Mouse (Mus musculus) frontal cortex, adult 2 months (tissue): Measurements from ENCODE around the gene Tmem9b. TPM values are rescaled to one million over a fixed set of nuclear protein-coding genes. Genes with fewer than 3 reads are reported as not detected.

Experiments used
- DNase-seq, 2 experiments: peaks; one replicate each; pipeline ENCODE4 v3.0.0; 2022; ENCODE audit warnings: low spot score in 1 of 2; ENCODE audit errors: extremely low spot score in 1 of 2
- polyA plus RNA-seq: library from polyadenylated mRNA; depleted of rRNA; stranded (reverse); fragments of >200 nt; gene quantifications from 2 replicates; pipeline ENCODE4 v1.2.3, GENCODE M21; 2012

Gene Tmem9b
- polyA plus RNA-seq, 1 experiment: 143 TPM

DNA sequence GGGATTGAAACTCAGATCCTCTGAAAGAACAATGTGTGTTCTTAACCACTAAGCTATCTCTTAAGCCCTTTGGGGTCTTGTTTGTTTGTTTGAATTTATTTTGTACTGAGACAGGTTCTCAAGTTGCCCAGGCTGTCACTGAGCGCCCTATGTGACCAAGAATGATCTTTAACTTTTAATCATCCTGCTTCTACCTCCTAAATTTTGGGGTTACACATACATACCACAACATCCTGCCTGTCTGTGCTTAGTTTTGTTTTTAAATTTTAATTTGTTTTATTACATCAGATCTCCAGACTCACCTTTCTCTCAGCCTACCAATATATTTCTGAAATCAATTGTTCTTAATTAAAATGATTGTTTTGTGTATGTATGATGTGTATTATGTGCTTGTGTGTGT, 11.6 kb downstream of the Tmem9b start:
- no peak for DNase-seq

DNA sequence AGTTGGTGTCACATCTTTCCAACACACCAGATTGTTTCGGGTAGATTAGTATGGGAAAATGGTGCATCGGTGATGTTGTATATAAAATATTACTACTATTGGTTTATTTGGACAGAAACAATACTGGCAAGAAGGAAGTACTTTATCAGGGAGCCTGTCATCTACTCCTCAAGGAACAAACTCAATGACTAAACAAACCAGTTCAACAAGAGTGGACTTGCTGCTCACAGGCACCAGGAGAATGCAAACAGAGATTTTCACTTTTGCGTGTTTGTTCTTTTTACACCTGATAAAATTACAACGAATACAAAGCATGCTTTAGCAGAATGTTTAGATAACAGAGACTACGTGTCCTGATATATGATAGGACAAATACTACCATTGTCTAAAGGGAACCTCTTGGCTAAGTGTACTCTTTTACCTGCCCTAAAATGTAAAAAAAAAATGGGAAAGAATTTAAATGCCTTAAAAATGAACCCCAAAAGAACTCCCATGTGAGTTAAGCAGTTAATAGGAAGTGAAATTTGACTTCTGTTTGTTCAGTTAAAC, 12.8 kb downstream of the Tmem9b start:
- no peak for DNase-seq

- DNase-seq: no peak
These were observed 17.9 kb downstream of the Tmem9b start for GRCm38 (mm10) chr7:109734806-109735205.

- no peak for DNase-seq
These were observed 21.0 kb downstream of the Tmem9b start, which contains the start of gene Ascl3 for GRCm38 (mm10) chr7:109731626-109732025. Ascl3 (minus strand) TSS chr7:109731726.

- DNase-seq: no peak
These were observed 29.0 kb downstream of the Tmem9b start, which contains the start of gene BC051019 for GRCm38 (mm10) chr7:109723697-109724096. BC051019 (minus strand) TSS chr7:109723850.

DNA sequence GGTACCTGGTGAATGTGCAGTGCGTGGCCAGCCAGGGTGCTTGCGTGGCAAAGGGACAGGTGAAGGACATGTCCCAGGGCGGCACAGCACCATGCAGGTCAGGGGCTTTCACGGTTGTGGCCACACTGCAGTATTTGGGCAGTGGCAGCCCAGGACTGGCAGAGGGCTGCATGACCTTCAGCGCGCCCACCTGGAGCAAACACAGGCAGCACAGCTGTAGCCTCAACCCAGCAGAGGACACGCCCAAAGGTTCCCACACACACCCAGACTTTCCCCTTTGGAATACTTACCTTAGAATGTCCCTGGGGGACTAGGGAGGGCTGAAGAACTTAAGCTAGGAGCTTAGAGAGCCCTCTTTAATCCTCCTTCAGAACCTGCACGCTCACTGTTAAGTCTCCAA, 29.6 kb downstream of the Tmem9b start:
- DNase-seq: no peak

DNA sequence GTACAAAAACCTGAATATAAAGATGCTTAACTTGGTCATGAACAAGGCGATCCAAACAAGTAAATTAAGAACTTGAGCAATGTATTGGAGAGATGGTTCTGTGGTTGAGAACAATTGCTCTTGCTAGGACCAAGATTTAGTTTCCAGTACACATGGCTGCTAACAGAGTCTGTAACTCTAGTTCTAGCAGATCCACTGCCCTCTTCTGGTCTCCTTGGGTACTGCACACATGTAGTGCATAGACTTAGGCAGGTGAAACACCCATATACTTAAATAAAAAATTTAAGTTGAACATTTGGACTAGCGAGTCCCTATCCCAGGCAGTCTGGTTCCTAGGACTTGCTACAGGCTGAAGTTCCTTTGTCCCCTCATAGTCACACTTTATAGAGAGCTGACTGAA, 30.1 kb downstream of the Tmem9b start:
- no peak for DNase-seq

DNA sequence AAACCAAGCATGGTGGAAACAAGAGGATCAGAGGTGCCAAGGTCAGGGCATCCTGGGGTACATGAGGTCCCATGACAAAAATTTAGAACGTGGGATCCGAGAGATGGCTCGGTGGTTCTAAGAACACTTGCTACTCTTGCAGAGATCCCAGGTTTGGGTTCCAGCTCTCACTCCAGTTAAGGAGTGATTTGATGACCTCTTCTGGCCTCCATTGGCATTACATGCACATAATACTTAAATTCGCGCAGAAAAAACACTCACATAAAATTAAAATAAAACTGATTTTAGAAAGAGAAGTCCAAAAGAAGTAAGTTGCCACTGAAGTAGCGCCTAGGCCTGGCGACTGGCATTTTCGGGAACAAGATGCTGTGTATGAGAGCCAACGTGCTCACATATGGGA, 33.4 kb downstream of the Tmem9b start:
- peak in 1 of 2 experiments; percentile 76 for DNase-seq

- DNase-seq: no peak
These were observed 39.2 kb downstream of the Tmem9b start for GRCm38 (mm10) chr7:109713434-109713982.

GRCm38 (mm10) chr7:109712198-109712597, 40.5 kb downstream of the Tmem9b start:
- DNase-seq: no peak

- DNase-seq: no peak
These were observed 42.6 kb downstream of the Tmem9b start for GRCm38 (mm10) chr7:109710069-109710468.

DNA sequence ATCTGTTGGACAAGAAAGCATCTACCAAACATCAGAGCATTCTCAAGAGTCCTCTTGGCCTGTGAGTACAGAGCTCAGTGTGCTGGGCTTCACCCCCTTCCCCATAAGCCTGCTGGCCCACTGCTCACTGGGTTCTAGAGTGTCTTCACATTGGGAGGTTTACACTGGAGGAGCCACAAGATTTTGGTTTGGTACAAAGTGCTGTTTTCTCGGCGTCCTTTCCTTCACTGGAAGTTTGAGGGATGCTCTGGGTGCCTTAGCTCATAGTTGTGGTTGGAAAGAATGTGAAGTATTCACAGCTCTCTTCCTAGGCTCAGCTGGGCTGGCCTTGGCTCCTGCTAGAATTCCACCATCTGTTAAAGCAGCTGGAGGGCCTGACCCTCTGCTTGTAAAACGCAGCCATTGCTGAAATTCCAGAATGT, 43.7 kb downstream of the Tmem9b start:
- DNase-seq: no peak

DNA sequence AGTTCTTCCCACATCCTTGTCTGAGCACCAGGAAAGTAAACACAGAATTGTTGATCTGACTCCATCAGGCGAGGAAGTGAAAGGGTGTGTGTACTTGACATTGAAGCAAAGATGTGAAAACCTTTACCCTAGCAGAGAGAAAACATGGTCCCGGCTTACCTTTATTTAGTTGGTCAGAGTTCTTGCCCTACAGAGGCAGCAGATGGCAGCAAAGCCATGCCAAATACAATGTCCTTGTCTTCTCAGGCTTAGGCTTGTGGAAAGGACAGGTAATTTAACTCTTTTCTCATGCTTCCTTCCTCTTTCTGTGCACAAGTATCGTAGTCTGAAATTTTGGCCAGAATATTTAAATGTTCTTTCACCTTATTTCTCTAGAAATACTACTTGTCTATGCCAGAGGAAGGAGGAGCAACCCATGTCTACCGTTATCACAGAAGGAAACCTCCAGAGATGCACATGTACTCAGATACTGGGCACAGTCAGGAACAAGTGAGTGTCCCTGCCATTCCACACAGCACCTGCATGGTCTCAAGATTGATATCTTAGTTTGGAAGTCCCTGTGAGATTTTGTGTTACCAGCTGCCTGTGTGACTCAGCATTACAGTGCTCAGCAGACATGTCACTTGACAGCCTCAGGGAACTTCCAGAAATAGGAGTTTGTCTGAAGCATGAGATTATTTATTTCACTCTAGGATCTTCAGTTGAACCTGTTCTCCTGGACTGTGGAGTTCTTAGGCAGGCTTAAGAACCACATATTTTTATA, 45.5 kb downstream of the Tmem9b start:
- DNase-seq: peak; percentile 31 to 76

DNA sequence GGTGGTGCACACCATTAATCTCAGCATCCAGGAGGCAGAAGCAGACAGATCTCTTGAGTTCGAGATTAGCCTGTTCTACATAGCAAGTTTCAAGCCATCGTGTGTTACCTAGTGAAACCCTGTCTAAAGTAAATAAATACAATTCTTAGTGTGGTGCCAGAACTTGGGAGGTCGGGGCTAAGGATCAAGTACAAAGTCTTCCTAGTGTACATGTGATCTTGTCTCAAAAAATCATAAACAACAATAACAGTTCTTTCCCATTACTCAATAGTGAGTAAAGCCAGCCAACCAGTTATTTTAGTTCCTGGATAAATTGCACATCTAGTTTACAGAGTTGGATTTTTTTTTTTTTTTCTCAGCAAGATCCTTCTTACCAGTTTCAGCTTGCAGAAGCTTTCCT, 48.2 kb downstream of the Tmem9b start:
- DNase-seq: no peak

DNA sequence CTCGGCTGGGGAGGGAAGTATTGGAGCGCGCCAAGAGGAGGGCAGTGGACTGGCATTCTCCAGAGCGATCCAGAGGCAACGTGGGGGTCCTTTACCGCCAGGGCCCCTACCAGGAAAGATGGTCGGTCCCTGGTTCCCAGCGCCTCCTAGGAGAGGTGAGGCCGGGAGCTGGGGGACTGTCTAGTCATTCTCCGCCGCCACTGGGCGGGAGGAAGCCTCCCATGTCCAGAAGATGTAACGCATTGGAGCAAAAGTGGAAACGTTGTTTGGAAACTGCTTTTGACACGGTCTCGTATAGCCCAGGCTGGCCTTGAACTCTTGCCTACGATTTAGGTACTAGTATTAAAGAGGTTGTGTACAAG, 48.7 kb downstream of the Tmem9b start:
- no peak for DNase-seq

DNA sequence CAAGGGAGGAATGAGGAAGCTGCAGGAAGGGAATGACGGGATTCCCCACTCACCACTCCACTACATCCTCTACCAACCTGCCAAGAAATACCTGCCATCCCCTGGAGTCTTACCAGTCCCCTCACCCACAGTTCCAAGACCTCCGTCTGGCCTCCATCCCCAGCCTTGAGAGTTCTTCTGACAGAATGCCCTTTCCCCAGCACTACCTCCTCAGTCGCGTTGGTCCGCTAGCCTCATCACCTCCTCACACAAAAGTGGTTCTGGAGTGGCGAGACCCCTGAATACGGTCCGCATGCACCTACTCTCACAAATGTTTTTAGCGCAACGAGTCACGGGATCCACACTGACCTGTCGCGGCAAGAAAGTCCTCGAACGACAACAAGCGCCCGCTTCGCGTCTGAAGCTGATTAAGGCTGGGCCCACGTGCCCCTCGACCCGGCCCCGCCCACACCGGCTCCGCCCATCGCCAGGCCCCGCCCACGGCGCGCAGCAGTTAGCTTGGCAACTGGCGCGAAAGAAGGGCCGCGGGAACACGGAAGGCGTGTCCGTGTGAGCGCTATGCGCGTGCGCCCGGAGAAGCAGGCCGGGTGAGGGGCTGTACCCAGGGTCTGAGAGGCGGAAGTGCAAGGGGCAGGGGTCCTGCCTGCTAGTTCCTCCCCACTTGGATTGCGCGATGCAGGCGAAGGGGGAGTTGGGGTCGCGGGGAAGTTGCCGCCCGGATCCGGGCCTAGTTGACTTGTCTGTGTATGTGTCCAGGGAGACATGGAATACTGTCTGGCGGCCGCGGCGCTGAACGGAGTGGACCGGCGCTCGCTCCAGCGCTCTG, 49.3 kb downstream of the Tmem9b start, which contains the start of the genes St5 and Akip1:
Gene St5, minus strand, starts transcription at position 416 of the 826 bp plus-strand sequence.
Gene Akip1, plus strand, starts transcription at position 501 of the 826 bp plus-strand sequence.
- DNase-seq: peak; percentile 85 to 93

DNA sequence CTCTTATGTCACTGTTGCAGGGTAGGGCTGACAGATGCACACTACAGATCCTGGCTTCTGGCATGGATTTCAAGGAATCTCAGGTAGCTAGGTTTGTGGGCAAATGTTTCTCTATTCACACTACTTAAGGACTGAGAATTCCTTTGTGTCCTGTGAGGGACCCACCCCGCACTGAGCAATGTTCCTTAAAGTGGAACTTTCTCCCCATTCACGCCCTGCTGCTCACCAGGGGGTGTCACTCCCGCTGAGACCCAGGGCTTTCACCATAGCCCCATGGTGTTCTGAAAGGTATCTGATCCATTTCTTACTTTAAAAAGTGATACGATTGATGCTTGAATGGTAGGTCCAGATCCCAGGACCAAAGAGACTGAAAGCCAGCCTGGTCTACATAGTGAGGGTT, 50.0 kb downstream of the Tmem9b start:
- DNase-seq: no peak

GRCm38 (mm10) chr7:109700213-109700612, 52.5 kb downstream of the Tmem9b start:
- DNase-seq: no peak

GRCm38 (mm10) chr7:109695339-109695726, 57.3 kb downstream of the Tmem9b start:
- DNase-seq: no peak

DNA sequence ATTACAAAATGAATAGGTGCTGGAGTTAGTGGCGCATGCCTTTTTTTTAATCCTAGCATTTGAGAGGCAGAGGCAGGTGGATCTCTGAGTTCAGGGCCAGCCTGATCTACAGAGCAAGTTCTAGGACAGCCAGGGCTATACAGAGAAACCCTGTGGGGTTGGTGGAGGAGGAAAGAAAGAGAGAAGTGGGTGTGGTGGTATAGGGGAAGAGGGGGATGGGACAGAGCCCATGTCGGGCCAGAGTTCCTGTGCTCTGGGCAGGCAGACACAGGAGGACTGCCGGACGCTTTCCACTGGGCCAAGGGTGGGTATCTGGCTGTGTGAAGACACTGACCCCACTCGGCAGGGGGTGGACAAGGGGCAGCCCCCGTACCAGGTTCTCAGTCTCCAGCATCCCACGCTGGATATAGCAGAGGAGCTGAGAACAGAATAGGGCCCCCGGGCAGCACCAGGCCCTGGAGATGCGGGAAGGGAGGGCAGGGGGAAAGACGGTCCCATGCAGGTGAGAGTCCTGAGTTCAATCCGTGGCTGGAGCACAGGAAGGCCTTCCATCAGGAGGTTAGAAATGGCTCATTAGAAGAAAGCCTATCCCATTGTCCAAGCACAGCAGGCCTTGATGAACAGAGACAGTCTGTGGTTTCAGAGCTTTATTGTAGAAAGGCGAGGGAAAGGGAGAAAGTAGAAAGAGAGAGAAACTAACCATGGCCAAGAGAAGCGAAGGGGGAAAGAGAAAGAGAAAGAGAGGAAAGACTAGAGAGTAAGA, 57.9 kb downstream of the Tmem9b start:
- DNase-seq: no peak
